Mouse (Mus musculus) frontal cortex, postnatal 36 days (tissue): ENCODE data around the gene Adgrl1.

Experiments used
- DNase-seq, 2 experiments: peaks; one replicate each; pipeline ENCODE4 v3.0.0; 2022; ENCODE audit warnings: low spot score in 2 of 2

Adgrl1 gene

GRCm38 (mm10) chr8:83899363-83900252, at the start of gene Adgrl1:
TSS of gene Adgrl1 (plus strand) at chr8:83900105.
- peak; percentile 93 to 95 for DNase-seq

GRCm38 (mm10) chr8:83852329-83852728, 47.6 kb upstream of the Adgrl1 start:
- no peak for DNase-seq

GRCm38 (mm10) chr8:83853323-83854050, 46.4 kb upstream of the Adgrl1 start:
- no peak for DNase-seq

GRCm38 (mm10) chr8:83856486-83857065, 43.3 kb upstream of the Adgrl1 start:
- no peak for DNase-seq

- DNase-seq, result peak in 1 of 2 experiments; percentile 4
Measured at GRCm38 (mm10) chr8:83862439-83863268, 37.3 kb upstream of the Adgrl1 start.

GRCm38 (mm10) chr8:83874881-83875655, 24.8 kb upstream of the Adgrl1 start:
- peak; percentile 46 to 65 for DNase-seq

- DNase-seq, result peak; percentile 60 to 66
Measured at GRCm38 (mm10) chr8:83875656-83876040, 24.3 kb upstream of the Adgrl1 start.

GRCm38 (mm10) chr8:83876080-83876837, 23.6 kb upstream of the Adgrl1 start:
- DNase-seq, result no peak

- peak; percentile 19 to 42 for DNase-seq
Measured at GRCm38 (mm10) chr8:83876838-83877223, 23.1 kb upstream of the Adgrl1 start.

GRCm38 (mm10) chr8:83888409-83888808, 11.5 kb upstream of the Adgrl1 start:
- DNase-seq, result no peak

- no peak for DNase-seq
Measured at GRCm38 (mm10) chr8:83892061-83892460, 7.8 kb upstream of the Adgrl1 start.

- DNase-seq, result peak; percentile 87
Measured at GRCm38 (mm10) chr8:83893915-83894314, 6.0 kb upstream of the Adgrl1 start.

GRCm38 (mm10) chr8:83895894-83896293, 4.0 kb upstream of the Adgrl1 start:
- DNase-seq, result no peak

- no peak for DNase-seq
Measured at GRCm38 (mm10) chr8:83896461-83896860, 3.4 kb upstream of the Adgrl1 start.

- DNase-seq, result peak; percentile 64 to 69
Measured at GRCm38 (mm10) chr8:83897211-83897610, 2.7 kb upstream of the Adgrl1 start.

- DNase-seq, result peak in 1 of 2 experiments; percentile 62
Measured at GRCm38 (mm10) chr8:83898456-83898855, 1.4 kb upstream of the Adgrl1 start.

GRCm38 (mm10) chr8:83898985-83899362, 931 bp upstream of the Adgrl1 start:
- DNase-seq, result peak; percentile 63 to 78

- no peak for DNase-seq
Measured at GRCm38 (mm10) chr8:83900266-83900956, 506 bp downstream of the Adgrl1 start.

GRCm38 (mm10) chr8:83900957-83901270, 1.0 kb downstream of the Adgrl1 start:
- peak; percentile 69 to 77 for DNase-seq
